Mouse (Mus musculus): ENCODE results near the gene Arpp21. TPM values are rescaled to one million over a fixed set of nuclear protein-coding genes. Genes with fewer than 3 reads are reported as not detected.

Gene Arpp21
- polyA plus RNA-seq, 1 experiment from 2014 or later = 12.2 TPM

DNA sequence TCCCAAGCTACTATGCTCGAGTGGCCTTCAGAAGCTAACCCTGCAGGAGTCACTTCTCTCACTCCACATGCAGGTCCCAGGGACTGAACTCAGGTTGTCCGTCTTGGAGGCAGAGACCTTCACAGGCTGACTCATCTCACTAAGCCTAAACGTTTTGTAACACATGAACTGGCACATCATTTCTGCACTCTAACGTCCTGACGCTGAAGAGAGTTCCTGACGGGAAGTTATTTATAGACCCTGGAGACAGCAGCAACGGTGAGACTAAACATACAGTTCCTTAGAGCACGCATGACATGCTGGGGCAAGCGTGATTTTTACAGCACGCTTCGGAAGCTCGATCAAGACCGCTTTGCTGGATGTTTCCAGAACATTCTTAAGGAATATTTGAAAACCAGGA is 8.6 kb downstream of the Arpp21 start:
- no peak overlapping the region for H3K9ac ChIP-seq
- H3K36me3 ChIP-seq = no peaks in the 10 kb centered on the region
- H3K4me3 ChIP-seq = no peak overlapping the region
- H3K27me3 ChIP-seq (replicated peaks) = peaks cover 2% of the 10 kb centered on the region; the same call in 1 of the 2 replicates
- no peaks in the 10 kb centered on the region for H3K4me1 ChIP-seq
- H3K4me2 ChIP-seq (replicated peaks) = no peak overlapping the region
- no peak overlapping the region for H3K27ac ChIP-seq
- no peak for ATAC-seq (ENCODE audit: low FRiP score, low read depth)
- H3K9me3 ChIP-seq = no peaks in the 10 kb centered on the region
- WGBS = 67% methylated on average over 13 of the region's 13 CpGs

DNA sequence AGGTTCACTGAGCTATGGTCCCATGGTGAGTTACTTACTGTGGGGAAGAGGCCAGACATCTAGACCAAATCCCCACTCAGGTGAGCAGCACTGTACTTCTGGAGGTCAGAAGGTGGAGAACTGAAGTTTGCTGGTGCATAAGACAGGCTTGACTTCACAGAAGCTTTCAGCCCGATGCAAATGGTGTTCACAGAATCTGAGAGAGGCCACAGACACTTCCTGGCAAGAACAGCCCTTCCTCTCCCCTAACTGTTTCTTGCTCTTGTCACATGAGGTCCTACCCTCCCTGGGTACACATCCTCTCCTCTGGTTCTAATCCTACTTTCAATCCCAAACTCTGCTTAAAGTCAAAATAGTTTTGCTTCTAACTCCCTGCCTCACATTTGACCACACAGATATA is 9.2 kb downstream of the Arpp21 start:
- Histone ChIP-seq H3K4me3 (no peak overlapping the region), H3K27me3 (replicated peaks) (no peaks in the 10 kb centered on the region; the same call in 1 of the 2 replicates), H3K9ac (no peak overlapping the region), H3K27ac (no peak overlapping the region), H3K9me3 (no peaks in the 10 kb centered on the region), H3K4me1 (no peaks in the 10 kb centered on the region), H3K4me2 (replicated peaks) (no peak overlapping the region), H3K36me3 (no peaks in the 10 kb centered on the region)
- 53% methylated on average over 1 of the region's 1 CpGs for WGBS
- ATAC-seq (ENCODE audit: low FRiP score, low read depth) = no peak

DNA sequence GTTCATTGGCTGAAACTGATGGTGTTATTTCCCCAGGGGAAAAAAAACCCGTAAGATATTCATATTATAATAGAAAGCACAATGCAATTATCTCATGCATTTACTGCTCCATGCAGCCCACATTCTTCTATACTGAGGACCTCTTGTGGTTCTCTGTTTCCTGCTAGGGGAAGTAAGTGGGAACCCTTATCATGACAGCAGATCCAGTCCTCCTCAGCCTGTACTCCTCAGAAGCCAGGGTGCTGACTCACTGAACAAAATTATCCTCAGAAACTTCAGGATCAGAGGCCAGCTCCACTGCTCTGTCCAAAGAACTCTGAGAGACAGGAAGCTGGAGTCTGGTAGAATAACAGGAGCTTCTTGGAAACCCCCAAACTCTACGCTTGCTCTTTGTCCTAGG is 10.7 kb downstream of the Arpp21 start:
- ATAC-seq (ENCODE audit: low FRiP score, low read depth) = no peak
- H3K9ac ChIP-seq = no peak overlapping the region
- 85% methylated on average over 2 of the region's 2 CpGs for WGBS
- H3K27ac ChIP-seq = no peak overlapping the region
- H3K36me3 ChIP-seq = no peaks in the 10 kb centered on the region
- H3K4me1 ChIP-seq = no peaks in the 10 kb centered on the region
- no peaks in the 10 kb centered on the region for H3K9me3 ChIP-seq
- no peak overlapping the region for H3K4me3 ChIP-seq
- H3K27me3 ChIP-seq (replicated peaks) = no peaks in the 10 kb centered on the region
- H3K4me2 ChIP-seq (replicated peaks) = no peak overlapping the region

DNA sequence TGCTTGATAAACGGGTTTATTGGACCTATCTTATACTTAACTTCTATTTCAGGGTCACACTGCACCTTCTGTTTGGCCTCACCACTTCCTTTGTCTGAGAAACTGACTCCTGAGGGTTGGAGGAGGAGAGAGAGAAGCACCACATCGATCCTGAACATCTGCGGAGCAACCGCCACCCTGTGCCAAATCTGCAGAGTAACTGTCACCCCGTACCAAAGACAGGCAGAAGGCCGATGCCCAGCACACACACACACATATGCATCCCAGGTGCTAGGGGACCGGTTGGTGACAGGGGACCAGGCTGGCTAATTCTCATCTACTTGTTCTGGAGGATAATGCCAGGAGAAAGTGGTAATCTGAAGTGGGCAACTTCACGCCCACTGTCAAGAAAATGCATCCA is 16.4 kb downstream of the Arpp21 start:
- Histone ChIP-seq H3K4me2 (replicated peaks) (no peak overlapping the region), H3K9ac (no peak overlapping the region), H3K9me3 (no peaks in the 10 kb centered on the region), H3K27me3 (replicated peaks) (no peaks in the 10 kb centered on the region), H3K36me3 (no peaks in the 10 kb centered on the region), H3K4me3 (no peak overlapping the region), H3K27ac (no peak overlapping the region), H3K4me1 (peaks cover 3% of the 10 kb centered on the region; the same call in 1 of the 2 replicates)
- ATAC-seq (ENCODE audit: low FRiP score, low read depth) = no peak
- 85% methylated on average over 8 of the region's 8 CpGs for WGBS

DNA sequence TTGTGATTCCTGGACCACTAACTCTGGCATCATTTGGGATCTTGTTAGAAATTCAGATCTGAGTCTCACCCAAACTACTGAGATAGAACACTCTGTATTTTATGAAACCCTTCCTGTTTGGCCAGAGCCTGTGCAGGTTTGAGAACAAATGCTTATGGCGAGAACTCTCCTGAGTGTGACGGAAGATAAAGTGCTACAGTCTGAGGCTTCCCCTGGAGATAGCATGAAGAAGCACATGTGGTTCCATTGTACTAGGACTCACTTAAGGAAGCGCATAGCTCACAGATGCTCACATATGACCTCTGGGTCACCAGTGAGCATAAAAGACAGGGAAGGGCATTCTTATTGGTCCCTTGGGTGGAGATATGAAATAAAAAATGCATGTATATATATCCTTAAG is 17.5 kb downstream of the Arpp21 start:
- no peak for ATAC-seq (ENCODE audit: low FRiP score, low read depth)
- Histone ChIP-seq H3K27me3 (replicated peaks) (no peaks in the 10 kb centered on the region), H3K4me2 (replicated peaks) (no peak overlapping the region), H3K27ac (no peak overlapping the region), H3K9ac (no peak overlapping the region), H3K4me1 (peaks cover 3% of the 10 kb centered on the region; the same call in 1 of the 2 replicates), H3K36me3 (no peaks in the 10 kb centered on the region), H3K9me3 (no peaks in the 10 kb centered on the region), H3K4me3 (no peak overlapping the region)
- WGBS = 55% methylated on average over 3 of the region's 3 CpGs

DNA sequence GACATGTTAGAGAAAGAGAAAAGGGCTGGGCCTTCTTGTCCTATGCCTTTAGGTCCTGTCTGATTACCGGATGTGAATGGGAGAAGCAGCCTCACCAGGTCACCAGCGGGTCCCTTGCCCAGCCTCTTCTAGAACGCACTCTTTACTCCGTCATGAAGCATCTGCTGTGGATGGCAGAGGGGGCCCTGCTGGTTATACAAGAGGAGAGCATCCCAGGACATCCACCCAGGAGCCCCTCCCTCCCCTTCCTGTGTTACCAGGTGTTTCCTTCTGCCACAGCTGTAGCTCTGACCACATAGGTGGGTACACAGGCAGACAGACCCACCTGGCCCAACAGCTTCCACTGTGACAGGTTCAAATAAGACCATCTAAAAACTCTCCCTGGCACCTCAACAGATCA is 18.6 kb downstream of the Arpp21 start:
- 82% methylated on average over 4 of the region's 4 CpGs for WGBS
- Histone ChIP-seq H3K4me3 (no peak overlapping the region), H3K4me1 (peaks cover 3% of the 10 kb centered on the region; the same call in 1 of the 2 replicates), H3K27me3 (replicated peaks) (no peaks in the 10 kb centered on the region), H3K36me3 (no peaks in the 10 kb centered on the region), H3K9me3 (no peaks in the 10 kb centered on the region), H3K4me2 (replicated peaks) (no peak overlapping the region), H3K27ac (no peak overlapping the region), H3K9ac (no peak overlapping the region)
- no peak for ATAC-seq (ENCODE audit: low FRiP score, low read depth)

DNA sequence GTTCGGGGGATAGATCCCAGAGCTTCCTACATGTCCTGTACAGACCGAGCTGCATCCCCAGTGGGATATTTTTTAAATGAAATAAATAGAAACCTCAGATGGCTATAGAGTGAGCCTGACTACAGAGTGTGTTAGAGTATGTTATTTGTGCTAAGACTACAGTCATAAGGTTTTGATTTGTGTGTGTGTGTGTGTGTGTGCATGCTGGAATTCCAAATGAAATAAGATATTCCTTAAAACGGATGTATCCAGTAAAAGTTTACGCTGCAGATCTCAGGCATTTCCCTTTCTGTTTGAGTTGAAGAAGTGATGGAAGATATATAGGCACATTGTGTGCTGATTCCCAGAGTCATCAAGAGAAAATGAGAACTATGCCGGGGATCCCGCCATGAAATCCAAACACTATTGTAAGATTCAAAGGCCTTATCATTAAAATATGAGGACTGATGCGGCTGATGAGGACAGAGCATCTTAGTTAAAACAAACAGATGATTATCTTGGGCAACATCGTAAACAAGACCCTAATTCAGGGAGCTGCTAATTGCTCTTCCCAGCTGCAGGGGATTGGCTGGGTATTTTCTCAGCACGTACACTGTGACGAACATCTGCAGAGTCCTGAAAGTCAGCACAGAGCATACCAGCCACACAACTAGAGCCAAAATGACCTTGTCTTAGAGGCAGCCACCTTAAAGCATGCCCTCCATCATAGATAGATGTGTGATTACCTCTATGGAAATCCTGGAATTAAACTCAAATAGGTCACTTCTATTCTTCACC is 20.5 kb downstream of the Arpp21 start:
- Histone ChIP-seq H3K27ac (no peak overlapping the region), H3K4me1 (peaks cover 3% of the 10 kb centered on the region; the same call in 1 of the 2 replicates), H3K9ac (no peak overlapping the region), H3K9me3 (no peaks in the 10 kb centered on the region), H3K36me3 (no peaks in the 10 kb centered on the region), H3K27me3 (replicated peaks) (no peaks in the 10 kb centered on the region), H3K4me3 (no peak overlapping the region), H3K4me2 (replicated peaks) (no peak overlapping the region)
- 64% methylated on average over 10 of the region's 10 CpGs for WGBS
- ATAC-seq (ENCODE audit: low FRiP score, low read depth) = no peak

DNA sequence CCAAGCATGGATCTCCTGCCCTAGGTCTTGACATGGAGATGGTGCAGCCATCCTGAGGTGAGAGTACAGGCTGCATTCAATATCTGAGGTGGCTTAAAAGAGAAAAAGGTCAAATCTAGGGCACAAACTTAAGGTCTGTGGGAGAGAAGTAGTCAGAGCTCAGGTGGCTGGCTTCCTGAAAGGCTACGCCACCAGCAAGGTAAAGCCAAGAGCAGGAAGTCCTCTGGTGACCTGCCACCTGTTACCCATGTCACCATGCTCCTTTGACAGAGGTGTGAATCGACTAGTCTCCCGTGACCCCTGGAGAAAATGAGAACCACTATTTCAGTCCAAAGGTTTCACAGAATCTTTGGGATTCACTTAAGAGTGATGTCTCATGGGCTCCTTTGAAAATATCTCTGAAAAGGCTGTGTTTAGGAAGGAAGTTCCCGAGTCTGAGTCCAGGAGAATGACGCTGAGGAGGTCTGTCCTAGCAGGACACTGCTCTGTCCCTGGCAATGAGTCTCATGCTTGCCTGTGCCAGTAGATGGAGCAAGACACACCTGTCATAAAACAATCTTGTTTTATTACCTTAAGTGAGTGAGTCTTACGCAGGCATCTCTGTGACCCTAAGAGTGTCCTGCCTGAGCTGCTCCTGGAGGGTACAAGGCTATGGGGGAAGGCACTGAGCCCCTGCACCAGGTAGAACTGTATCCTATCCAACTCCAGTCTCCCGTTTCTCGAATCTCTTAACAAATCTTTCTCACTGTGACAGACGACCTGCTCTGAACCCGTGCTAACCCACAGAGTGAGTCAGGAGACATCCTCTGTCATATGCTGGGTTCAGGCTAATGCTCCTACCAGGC is 22.1 kb downstream of the Arpp21 start:
- no peak overlapping the region for H3K4me2 ChIP-seq (replicated peaks)
- no peak for ATAC-seq (ENCODE audit: low FRiP score, low read depth)
- H3K4me1 ChIP-seq = peaks cover 3% of the 10 kb centered on the region; the same call in 1 of the 2 replicates
- no peak overlapping the region for H3K27ac ChIP-seq
- H3K36me3 ChIP-seq = no peaks in the 10 kb centered on the region
- 56% methylated on average over 10 of the region's 10 CpGs for WGBS
- H3K9ac ChIP-seq = no peak overlapping the region
- H3K4me3 ChIP-seq = no peak overlapping the region
- no peaks in the 10 kb centered on the region for H3K27me3 ChIP-seq (replicated peaks)
- H3K9me3 ChIP-seq = no peaks in the 10 kb centered on the region

DNA sequence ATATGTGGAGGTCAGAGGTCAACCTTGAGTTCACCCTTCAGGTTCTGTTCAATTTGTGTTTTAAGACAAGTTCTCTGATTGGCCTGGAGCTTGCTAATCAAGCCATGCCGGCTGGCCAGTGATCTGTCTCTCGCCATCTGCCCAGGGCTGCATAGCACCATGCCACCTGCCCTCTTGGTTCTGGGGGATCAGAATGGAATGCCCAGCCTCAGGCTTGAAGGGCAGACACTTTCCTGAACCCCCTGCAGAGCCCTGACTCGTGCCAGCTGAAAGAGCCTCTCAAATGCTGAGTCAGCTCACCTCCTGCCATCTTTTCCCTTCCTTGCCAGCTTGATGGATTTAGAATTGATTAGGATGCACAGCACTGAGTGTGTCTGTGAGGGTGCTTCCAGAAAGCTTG is 25.9 kb downstream of the Arpp21 start:
- H3K4me3 ChIP-seq = no peak overlapping the region
- no peaks in the 10 kb centered on the region for H3K36me3 ChIP-seq
- ATAC-seq (ENCODE audit: low FRiP score, low read depth) = no peak
- no peaks in the 10 kb centered on the region for H3K27me3 ChIP-seq (replicated peaks)
- H3K4me2 ChIP-seq (replicated peaks) = no peak overlapping the region
- H3K9me3 ChIP-seq = no peaks in the 10 kb centered on the region
- WGBS = 61% methylated on average over 3 of the region's 3 CpGs
- no peak overlapping the region for H3K27ac ChIP-seq
- no peak overlapping the region for H3K9ac ChIP-seq
- peaks cover 3% of the 10 kb centered on the region; the same call in 1 of the 2 replicates for H3K4me1 ChIP-seq

DNA sequence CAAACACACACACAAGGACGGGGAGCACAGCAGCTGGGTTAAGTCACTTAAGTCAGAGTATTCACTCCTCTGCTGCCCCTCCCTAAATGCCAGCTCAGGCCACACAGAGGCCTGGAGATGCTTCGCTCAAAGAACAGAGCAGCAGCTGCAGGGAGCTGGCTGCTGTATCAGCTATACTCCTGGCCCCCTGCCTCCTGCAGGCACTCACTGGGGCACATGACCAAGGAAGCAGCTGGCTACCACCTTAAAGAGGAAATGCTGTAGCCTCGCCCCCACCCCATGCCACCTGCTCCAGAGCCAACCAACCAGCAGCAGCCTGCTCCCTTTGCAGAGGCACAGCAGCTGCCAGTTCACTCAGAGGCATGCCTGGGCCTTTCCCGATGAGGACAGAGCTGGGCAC is 28.0 kb downstream of the Arpp21 start:
- 16% methylated on average over 4 of the region's 4 CpGs for WGBS
- ATAC-seq (ENCODE audit: low FRiP score, low read depth) = peak; percentile 96
- H3K4me3 ChIP-seq = no peak overlapping the region
- H3K9me3 ChIP-seq = no peaks in the 10 kb centered on the region
- H3K4me2 ChIP-seq (replicated peaks) = no peak overlapping the region
- no peaks in the 10 kb centered on the region for H3K36me3 ChIP-seq
- H3K4me1 ChIP-seq = peaks cover 3% of the 10 kb centered on the region; the same call in 1 of the 2 replicates
- no peaks in the 10 kb centered on the region for H3K27me3 ChIP-seq (replicated peaks)
- no peak overlapping the region for H3K27ac ChIP-seq
- no peak overlapping the region for H3K9ac ChIP-seq

DNA sequence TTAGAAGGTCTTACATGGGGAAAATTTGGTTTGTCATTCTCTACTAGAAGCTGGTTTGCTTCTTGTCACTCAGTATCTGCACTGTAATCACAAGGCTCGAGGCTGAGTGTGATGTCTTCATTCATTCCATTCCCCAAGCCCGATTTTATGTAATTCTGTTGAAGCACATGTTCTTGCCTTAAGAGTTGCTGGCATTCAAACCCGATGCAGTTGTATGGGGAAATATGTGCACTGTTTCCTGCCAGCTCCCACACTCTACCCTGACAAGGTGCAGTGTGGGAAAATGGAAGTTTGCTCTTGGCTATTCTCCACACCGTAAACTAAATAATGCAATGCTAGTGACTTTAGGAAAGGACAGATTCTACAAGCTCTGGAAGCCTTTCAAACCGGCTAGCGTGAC is 37.4 kb downstream of the Arpp21 start:
- no peaks in the 10 kb centered on the region for H3K9me3 ChIP-seq

DNA sequence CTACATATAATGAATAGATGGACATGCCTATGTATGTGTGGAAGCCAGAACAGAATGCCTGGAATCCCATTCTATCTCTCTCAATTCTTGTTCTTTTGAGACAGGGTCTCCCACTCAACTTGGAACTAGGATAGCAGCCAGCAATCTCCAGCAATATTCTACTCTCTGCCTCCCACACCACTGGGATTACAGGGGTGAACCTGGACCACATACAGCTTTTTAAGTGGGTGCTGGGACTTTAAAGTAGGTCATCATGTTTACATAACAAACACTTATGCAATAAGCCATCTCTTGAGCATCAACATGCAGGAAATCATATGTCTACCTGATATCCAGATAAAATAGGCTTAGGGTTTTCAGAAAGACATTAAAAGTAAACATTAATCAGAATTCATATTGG is 41.7 kb downstream of the Arpp21 start:
- Histone ChIP-seq H3K4me2 (replicated peaks) (no peak overlapping the region), H3K9ac (no peak overlapping the region), H3K9me3 (no peaks in the 10 kb centered on the region), H3K36me3 (no peaks in the 10 kb centered on the region), H3K4me1 (no peaks in the 10 kb centered on the region), H3K27me3 (replicated peaks) (no peaks in the 10 kb centered on the region), H3K27ac (no peak overlapping the region), H3K4me3 (no peak overlapping the region)
- ATAC-seq (ENCODE audit: low FRiP score, low read depth) = no peak

More for the DNA sequence above, 37.4 kb downstream of the Arpp21 start:
- WGBS = 90% methylated on average over 6 of the region's 6 CpGs
- no peak overlapping the region for H3K27ac ChIP-seq
- no peak overlapping the region for H3K4me2 ChIP-seq (replicated peaks)
- no peak for ATAC-seq (ENCODE audit: low FRiP score, low read depth)
- H3K27me3 ChIP-seq (replicated peaks) = no peaks in the 10 kb centered on the region
- H3K9ac ChIP-seq = no peak overlapping the region
- H3K36me3 ChIP-seq = no peaks in the 10 kb centered on the region
- H3K4me1 ChIP-seq = no peaks in the 10 kb centered on the region
- H3K4me3 ChIP-seq = no peak overlapping the region

Measured in neural tube, embryonic 12.5 days (tissue).